Mouse (Mus musculus) erythroblast, embryonic 14.5 days (primary cell): Measurements from ENCODE around the gene Agps.

Experiments
- GATA1 ChIP-seq: IDR thresholded peaks from 2 replicates; pipeline ENCODE4 v1.6.1; 2012; ENCODE audit warnings: low read length, inconsistent platforms, mixed read lengths
- TAL1 ChIP-seq: IDR thresholded peaks from 3 replicates; pipeline ENCODE4 v1.6.1; 2012; ENCODE audit warnings: low read length, inconsistent platforms, mixed read lengths

GRCm38 (mm10) chr2:75824846-75825245 lies 7.1 kb upstream of the Agps start:
- TF ChIP-seq GATA1 (no peak), TAL1 (no peak)
